Mouse (Mus musculus): Measurements from ENCODE around the gene 9530003J23Rik. TPM values are rescaled to one million over a fixed set of nuclear protein-coding genes. Genes with fewer than 3 reads are reported as not detected.
"Not testable (repeated sequence)": the region's sequence is repeated elsewhere in the genome, so short reads cannot be mapped to it uniquely, and the experiment has no call there.

9530003J23Rik gene
- 0.85 TPM in 1 of 2 replicates, not detected in the other for polyA plus RNA-seq (2012; rRNA removed)

DNA sequence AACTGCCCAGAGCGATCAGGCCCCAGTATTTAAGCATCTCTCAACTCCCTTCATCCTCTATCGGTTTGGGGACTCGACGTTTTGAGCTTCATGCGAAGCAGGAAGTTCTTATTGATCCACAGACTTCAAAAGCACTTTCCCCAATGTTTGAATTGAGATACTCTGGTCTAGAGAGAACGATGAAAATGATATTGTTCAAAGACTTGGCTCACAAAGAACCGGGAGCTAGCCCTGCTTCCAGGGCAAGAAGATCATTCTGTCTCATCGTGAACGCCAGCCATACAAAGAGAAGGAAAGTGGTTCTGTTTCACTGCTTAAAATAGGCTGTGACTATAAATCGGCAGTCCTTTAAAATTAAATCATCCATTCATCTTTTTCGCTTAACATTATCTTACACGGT lies at the start of gene 9530003J23Rik:
Gene 9530003J23Rik, minus strand, starts transcription at position 101 of the 400 bp plus-strand sequence.
- no peak for DNase-seq (ENCODE audit: low read depth)

DNA sequence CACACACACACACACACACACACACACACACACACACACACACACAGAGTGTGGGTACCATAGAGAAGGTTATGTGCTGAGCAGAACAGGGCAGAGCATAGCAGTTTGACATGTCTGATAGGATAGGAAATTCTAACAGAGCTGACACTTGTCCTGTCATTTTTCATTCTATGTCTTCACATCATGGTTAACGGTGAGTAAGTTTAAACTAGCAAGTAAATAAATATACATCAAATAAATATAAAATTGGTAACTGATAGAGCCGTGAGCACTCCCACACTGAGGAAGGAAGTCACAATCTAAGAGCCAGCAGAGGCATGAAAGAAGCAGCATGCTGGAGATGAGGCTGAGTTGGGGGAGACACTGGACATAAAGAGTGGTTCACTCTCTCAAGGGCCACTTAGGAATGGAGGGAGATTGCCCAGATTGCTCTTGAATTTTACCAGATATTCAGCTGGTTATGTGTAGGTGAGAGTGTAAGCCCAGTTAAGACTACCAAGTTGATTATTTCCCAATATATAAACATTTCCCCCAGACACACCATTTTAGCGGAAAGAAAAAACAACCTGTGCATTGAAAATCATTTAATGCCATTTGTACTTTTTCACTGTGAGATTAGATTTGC lies 48.8 kb upstream of the 9530003J23Rik start:
- DNase-seq (ENCODE audit: low read depth) = no peak

DNA sequence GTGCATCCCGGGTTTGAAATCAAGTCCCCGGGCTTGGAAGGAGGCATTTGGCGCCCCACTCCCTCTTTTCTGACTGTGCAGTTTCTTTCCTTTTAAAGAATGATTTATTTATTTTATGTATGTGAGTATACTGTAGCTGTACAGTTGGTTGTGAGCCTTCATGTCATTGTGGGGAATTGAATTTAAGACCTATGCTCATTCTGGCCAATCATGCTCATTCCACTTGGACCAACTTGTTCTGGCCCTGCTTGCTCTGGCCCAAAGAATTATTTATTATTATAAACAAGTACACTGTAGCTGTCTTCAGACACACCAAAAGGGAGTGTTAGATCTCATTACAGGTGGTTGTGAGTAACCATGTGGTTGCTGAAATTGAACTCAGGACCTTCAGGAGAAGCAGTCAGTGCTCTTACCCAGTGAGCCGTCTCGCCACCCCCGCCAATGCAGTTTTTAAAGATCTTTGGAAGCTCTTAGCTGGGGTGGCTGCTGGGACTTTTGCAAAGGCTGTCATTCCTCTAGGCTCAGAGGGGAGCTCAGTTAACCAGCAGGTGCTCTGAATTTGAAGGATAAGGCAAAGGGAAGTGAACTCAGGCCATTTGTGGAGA lies 48.0 kb upstream of the 9530003J23Rik start:
- DNase-seq (ENCODE audit: low read depth) = no peak

DNA sequence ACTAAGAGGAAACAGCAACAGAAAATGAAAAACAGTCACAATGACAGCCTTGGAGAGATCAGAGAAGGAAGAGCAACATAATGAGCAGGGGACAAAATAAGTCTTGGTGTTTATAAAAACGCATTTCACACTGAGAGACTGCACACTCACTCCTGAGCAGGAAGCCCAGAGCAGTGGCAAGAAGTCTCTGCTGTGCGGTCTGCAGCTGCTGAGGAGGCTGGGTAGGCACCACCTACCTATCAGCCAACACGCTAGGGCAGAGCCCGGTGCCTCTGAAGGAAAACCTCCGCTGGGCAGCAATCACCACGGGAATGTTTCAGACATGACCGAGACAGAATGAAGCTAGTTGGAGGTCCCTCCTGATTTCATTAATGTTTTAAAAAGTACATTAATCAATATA lies 47.1 kb upstream of the 9530003J23Rik start:
- not testable (repeated sequence) for DNase-seq (ENCODE audit: low read depth)

DNA sequence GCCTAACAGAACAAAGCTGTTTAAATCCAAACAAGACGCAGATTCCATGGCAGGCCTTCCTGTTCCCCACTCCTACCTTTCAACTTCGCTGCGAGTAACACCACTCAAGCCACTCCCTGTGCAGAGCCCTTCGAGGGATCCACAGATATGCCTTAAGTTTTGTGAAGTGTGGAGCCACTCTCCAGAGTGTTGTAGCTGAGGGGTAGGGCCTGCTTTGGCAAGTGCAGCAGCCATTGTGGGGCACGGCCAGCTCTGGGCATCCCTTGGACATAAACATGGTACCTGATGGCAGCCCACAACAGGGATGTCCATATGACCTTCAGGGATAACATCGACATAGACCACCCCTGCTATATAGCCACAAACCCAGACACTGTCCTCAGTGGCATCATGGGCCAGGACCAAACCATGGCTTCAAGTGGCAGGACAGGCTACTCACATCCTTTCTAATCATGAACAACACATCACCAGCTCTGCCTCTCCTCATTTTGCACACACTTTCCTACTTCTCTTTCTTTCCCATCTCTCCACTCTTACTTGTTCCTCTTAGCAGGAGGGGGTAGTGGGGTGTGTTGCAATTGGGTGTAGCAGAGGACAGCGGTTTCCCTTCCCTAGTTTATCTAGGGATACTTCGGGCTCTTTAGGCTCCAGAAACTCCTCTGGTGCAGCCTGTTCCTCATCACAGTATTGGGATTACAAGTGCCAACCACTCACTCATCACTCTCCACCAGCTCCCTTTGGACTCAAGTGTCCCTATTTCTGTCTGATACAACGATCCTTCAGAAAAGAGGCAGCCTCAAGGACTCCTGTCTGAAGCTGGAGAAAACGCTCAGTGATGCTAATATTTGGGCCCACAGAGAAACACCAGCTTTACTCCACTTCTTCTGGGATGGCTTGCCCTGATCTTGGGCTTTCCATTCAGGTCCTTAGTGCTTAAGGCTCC lies 46.3 kb upstream of the 9530003J23Rik start:
- no peak for DNase-seq (ENCODE audit: low read depth)

DNA sequence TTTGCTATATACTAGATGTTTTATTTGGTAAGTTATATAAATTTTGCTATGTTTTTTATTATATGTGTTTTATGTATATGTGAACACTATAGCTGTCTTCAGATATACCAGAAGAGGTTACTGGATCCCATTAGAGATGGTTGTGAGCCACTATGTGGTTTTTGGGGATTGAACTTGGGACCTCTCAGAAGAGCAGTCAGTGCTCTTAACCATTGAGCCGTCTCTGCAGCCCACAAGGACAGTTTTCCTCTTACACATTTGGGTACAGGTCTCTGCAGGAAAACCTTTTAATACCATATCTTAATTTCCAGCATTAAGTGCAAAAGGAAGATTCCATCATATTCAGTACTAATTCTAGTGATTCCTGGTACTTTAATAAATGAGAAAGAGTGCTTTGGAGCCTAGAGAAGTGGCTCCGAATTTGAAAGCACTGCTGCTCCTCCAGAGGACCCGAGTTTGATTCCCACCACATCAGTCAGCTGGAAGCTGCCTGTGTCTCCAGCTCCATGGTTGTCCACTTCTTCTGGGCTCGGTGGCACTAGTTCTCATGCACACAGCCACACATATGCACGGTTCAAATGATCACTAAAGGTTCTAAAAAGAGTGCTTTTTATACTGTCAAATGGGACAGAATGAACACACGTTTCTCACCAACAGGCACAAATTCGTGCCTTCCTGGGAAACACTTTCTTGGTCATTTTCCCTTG lies 45.5 kb upstream of the 9530003J23Rik start:
- no peak for DNase-seq (ENCODE audit: low read depth)

DNA sequence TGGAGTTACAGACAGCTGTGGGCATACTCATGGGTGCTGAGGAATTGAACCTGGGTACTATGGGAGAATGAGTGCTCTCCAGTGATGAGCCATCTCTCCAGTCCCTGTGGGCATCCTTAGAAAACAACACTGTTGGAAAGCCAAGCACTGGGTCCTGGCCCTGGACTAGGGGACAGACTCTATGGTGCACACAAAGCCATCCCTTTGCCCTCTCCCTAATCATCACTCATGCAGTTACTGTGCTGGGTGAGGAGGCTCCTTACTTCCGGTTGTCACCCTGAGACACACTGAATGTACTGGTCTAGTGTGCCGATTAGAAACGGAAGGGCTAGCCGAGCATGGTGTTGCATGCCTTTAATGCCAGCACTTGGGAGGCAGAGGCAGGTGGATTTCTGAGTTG lies 44.7 kb upstream of the 9530003J23Rik start:
- DNase-seq (ENCODE audit: low read depth) = not testable (repeated sequence)

DNA sequence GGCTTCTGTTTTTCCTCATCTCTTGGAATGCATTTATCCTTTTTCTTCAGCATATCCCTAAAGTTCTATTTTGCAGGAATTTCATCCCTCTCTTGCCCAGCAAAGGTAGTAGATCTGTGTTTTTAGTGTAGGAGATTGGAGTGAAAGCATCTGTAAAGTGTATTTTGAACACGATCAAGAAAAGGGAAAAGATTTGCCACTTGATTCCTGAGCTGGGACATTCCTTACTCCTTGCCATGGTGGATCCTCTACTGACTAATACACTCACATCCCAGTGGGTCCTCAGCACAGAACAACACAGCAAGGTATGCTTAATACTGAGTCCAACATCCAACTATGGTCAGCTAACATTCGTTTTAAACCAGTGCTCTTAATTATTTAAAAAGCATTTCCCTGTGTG lies 44.0 kb upstream of the 9530003J23Rik start:
- DNase-seq (ENCODE audit: low read depth) = no peak

DNA sequence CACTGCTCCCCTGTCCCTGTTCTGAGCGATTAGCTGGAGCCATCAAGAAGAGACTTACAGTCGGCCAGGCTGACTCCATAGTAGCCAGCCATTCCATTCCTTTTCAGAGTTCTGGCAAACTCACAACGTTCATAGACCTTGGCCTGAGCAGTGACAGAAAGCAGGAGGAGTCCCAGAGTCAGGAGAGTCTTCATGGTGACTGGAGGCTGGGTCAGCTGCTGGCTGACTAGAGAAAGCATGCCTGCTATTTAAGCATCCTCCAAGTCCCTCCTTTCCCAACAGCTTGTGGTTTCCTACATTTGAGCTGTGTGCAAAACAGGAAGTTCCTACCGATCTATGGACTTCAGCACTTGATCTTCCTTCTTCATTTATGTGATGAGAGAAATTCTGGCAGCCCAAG lies 43.5 kb upstream of the 9530003J23Rik start, which contains the start of gene Lyz2:
Gene Lyz2, minus strand, starts transcription at position 273 of the 400 bp plus-strand sequence.
- DNase-seq (ENCODE audit: low read depth) = no peak

DNA sequence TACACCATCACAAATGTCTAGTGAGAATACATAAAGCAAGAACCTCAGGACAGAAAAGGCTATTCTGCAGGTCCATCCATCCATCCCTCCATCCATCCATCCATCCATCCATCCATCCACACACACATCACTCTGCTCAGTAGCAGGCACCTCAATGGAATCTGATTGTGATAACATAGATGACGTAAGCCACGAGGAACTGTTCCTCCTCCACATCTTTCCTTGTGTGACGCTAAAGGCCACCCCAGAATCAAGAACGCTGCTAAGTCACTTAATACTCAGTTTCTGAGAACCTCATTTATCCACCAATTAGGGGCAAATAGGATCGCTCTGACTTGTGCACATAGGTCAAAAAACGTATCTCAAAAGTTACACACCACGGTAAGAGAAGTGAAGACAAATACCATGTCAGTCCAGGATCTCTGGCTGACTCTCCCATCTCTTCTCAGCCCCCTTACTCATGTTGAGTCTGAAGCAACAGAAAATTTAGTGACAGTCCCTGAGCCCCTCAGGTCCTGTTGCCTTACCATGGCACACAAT lies 42.9 kb upstream of the 9530003J23Rik start:
- DNase-seq (ENCODE audit: low read depth) = no peak

DNA sequence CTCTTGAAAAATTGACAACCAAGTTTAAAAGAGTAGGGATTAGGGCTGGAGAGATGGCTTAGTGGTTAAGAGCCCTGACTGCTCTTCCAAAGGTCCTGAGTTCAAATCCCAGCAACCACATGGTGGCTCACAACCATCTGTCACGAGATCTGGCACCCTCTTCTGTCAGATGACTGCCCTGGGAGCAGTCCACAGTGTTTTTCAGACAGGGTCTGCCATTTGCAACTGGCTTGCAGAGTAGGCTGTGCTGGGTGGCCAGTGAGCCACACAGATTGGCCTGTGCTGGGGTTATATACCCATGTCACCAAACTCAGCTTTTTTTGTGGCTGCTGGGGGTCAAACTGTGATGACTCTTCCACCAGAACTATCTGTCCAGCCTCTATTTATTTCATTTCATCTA lies 41.5 kb upstream of the 9530003J23Rik start:
- no peak for DNase-seq (ENCODE audit: low read depth)

DNA sequence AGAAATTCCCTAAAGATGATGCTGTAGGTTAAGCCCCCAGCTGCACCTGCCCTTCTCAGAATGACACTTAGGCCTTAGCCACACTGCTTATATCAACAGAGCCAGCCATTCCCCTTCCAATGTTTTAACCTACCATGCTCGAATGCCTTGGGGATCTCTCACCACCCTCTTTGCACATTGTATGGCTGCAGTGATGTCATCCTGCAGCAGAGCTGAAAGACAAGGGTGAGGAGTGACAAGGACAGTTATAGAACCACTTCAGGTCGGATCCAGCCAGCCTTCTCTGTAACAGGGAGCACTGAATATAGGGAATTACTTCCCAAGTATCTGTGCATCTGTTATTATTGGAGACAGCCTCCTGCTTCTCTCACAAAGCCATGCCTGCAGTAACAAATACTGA lies 40.0 kb upstream of the 9530003J23Rik start:
- DNase-seq (ENCODE audit: low read depth) = not testable (repeated sequence)

DNA sequence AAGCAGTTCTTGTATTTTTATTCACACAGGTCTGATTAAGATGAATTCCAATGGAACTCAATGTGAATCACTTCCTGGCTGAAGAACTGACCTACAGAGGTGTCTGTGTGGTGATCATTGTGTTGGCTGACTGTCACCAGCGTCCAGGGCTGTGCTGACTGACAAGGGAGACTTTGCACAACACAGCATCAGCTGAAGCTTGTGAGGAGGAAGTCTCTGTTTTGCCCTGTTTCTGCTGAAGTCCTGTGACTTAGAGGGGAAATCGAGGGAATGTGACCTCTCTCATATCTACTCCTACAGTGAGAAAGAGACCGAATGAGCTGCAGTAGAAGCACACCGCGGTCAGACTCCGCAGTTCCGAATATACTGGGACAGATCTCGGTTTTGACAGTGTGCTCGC lies 39.3 kb upstream of the 9530003J23Rik start:
- not testable (repeated sequence) for DNase-seq (ENCODE audit: low read depth)

DNA sequence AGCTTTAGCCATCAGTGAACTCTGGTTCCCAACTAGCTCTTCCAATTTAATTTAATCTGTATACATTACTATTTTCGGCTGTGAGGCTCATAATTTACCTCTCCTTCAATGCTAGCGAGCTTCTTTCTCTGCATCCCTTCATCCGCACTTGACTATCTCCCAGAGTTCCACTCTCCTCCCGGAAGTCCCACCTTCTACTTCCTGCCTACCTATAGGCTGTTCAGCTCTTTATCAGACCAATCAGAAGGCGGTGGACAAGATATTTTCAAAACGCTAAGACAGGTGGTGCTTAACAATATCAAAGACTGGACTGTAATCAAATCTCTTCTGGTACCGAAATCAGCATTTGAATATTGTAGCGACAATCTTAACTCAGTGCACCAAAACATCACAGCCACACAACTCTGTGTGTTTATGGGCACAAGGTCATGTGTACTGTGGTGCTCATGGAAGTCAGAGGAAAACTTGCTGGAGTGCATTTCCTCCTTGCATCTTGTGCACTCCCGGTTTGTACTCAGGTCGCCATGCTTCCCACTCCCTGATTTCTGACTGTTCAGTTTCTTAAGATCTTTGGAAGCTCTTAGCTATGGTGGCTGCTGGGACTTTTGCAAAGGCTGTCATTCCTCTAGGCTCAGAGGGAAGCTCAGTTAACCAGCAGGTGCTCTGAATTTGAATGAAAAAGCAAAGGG lies 37.3 kb upstream of the 9530003J23Rik start:
- no peak for DNase-seq (ENCODE audit: low read depth)

DNA sequence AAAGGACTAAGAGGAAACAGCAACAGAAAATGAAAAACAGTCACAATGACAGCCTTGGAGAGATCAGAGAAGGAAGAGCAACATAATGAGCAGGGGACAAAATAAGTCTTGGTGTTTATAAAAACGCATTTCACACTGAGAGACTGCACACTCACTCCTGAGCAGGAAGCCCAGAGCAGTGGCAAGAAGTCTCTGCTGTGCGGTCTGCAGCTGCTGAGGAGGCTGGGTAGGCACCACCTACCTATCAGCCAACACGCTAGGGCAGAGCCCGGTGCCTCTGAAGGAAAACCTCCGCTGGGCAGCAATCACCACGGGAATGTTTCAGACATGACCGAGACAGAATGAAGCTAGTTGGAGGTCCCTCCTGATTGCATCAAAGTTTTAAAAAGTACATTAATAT lies 36.1 kb upstream of the 9530003J23Rik start:
- not testable (repeated sequence) for DNase-seq (ENCODE audit: low read depth)

DNA sequence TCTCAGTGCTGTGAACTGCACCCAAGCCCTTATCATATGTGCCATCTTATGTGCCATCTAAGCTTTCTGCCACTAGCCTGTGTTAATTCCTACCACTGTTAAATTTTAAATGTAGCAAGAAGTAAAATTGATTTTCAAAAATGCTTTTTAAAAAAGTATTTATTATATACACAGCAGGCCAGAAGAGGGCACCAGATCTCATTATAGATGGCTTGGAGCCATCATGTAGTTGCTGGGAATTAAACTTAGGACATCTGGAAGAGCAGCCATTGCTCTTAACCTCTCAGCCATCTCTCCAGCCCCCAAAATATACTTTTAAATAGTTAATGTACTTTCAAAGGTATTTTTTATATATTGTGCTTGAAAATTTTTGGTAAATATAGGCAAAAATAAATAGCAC lies 33.5 kb upstream of the 9530003J23Rik start:
- DNase-seq (ENCODE audit: low read depth) = no peak

DNA sequence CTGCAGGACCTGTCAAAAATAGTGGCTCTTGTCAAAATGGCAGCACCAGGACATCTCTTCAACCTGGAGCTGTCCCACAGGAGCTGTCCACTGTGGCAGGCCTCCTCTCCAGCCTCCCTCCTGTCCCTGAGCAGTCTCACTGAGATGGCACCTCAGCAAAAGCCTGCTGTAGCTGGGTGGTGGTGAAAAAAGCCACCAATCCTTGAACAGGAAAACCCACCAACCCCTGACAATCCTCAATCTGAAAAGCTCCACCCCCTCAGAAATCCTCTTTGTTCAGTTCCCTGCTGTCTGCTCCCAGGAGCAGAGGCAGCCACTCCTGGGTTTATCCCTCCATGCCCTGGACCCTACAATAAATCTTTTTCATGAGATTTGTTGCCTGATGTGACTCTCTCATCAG lies 21.4 kb upstream of the 9530003J23Rik start:
- no peak for DNase-seq (ENCODE audit: low read depth)

DNA sequence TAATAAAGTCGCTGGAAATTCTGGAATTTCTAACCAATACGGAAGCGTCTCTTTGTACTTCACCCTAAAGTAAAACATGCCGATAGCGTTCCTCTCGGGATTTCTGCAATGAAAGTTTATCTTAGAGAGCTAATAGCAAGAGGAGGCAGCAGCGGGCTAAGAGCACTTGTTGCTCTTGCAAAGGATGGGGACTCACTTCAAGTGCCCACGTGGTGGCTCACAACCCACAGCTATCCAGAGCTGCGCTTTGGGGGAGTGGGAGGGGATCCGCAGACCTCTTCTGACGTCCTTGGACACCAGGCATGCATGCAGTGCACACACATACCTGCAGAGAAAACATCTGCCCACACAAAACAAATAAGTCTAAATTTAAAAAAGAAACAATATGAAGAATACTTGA lies 2.6 kb downstream of the 9530003J23Rik start:
- DNase-seq (ENCODE audit: low read depth) = no peak

DNA sequence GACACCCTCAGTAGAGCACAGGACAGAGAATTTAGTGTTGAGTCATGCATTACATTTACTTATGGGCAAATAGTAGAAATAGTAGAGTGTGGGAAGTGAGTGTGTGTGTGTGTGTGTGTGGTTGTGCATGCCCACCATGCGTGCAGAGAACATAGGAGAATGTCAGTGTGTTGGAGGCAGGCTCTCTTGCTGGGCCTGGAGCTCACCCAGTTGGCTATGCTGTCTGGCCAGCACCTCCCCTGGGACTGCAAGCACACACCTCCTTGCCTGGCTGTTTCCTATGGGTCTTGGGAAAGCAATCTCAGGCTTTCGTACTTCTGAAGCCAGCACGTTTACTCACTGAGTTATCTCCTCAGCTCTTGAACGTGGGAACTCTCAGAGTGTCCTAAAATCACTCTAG lies 3.7 kb downstream of the 9530003J23Rik start:
- DNase-seq (ENCODE audit: low read depth) = no peak

DNA sequence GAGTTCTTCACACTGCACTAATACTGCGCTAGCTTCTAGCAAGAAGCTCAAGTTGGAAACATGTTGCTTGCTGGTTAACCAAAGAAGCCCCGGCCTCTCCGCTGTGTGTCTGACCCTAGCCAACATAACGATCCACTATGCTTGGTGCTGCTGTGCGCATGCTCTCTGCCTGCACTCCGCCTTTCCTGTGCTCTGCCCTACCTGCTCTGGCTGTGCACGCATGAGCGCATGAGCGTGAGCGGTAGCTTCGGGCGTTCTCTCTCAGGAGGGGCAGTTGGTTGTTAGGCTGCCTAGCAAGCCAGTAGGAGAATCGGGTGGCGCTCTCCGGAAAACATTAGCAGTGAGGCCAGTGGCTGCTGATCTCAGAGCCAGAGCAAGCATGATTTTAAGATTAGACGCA lies 8.7 kb downstream of the 9530003J23Rik start:
- no peak for DNase-seq (ENCODE audit: low read depth)

DNA sequence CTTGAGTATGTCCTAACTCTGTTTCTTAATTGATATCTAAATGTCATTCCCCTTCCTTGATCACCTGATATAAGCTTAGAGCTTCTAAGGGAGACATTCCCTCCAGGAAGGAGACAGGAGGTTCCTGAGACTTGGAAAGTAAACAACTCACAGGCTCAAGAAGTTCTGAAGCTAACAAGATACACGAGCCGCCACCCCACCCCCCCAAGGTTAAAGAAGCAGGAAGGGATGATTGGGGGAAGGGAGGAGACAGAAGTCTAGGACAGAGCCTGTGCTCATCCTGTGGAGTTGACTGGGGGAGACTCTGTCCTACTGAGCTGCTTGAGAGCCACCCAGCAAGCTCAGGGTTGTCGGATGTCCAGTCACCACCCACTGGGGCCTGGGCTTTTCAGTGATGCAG lies 12.5 kb downstream of the 9530003J23Rik start:
- no peak for DNase-seq (ENCODE audit: low read depth)
